Mouse (Mus musculus) CH12.LX (cell line): ENCODE results near the gene Tstd1. TPM values are rescaled to one million over a fixed set of nuclear protein-coding genes. Genes with fewer than 3 reads are reported as not detected.

ENCODE experiments used
- DNase-seq: peaks from one replicate; pipeline ENCODE4 v3.0.0-alpha.2; 2013; ENCODE audit errors: extremely low read depth
- H3K27ac ChIP-seq: 2 replicates; pipeline ENCODE4 v1.5.1; 2012; ENCODE audit warnings: low read depth, mild to moderate bottlenecking, control low read depth, moderate library complexity; ENCODE audit not compliant: insufficient read depth
- H3K27me3 ChIP-seq: replicated peaks from 2 replicates; pipeline ENCODE3; 2012; ENCODE audit warnings: inconsistent platforms
- H3K36me3 ChIP-seq, 2 experiments: replicated peaks in 1 of 2; 2 replicates each; pipeline versions ENCODE3 to v1.6.1; 2012; ENCODE audit warnings: inconsistent platforms in 1 of 2, low read length in 1 of 2, mild to moderate bottlenecking in 1 of 2, mixed read lengths in 1 of 2, moderate library complexity in 1 of 2; ENCODE audit not compliant: control insufficient read depth in 1 of 2, insufficient read depth in 1 of 2
- H3K4me1 ChIP-seq, 2 experiments: 2 replicates each; pipeline ENCODE4 v1.6.1; 2012; ENCODE audit warnings: inconsistent platforms in 1 of 2, moderate library complexity in 1 of 2; ENCODE audit not compliant: insufficient read depth in 2 of 2, control insufficient read depth in 1 of 2
- H3K4me2 ChIP-seq: 2 replicates; pipeline ENCODE4 v1.6.1; 2012; ENCODE audit warnings: low read depth, mild to moderate bottlenecking, control low read depth; ENCODE audit not compliant: poor library complexity, insufficient read depth, severe bottlenecking
- H3K4me3 ChIP-seq, 3 experiments: fragments of 150-350 bp in 1 of 3; sonication (generic) in 1 of 3; replicated peaks in 1 of 3; 2 replicates each; pipeline versions ENCODE3 to v1.5.1; 2011 to 2012; ENCODE audit warnings: low read depth in 2 of 3, low read length in 2 of 3, mild to moderate bottlenecking in 2 of 3, moderate library complexity in 2 of 3, control low read depth in 1 of 3, improper control_type of control experiment in 1 of 3, inconsistent platforms in 1 of 3, mixed read lengths in 1 of 3; ENCODE audit not compliant: poor library complexity in 1 of 3
- H3K79me2 ChIP-seq: replicated peaks from 2 replicates; pipeline ENCODE4 v1.6.1; 2012; ENCODE audit warnings: mild to moderate bottlenecking, moderate library complexity; ENCODE audit not compliant: control insufficient read depth, poor library complexity, insufficient read depth, severe bottlenecking; ENCODE audit errors: extremely low read depth
- H3K9ac ChIP-seq: 2 replicates; pipeline ENCODE4 v1.6.1; 2012; ENCODE audit warnings: low read depth, mild to moderate bottlenecking, control low read depth, moderate library complexity; ENCODE audit not compliant: insufficient read depth
- H3K9me3 ChIP-seq: replicated peaks from 2 replicates; pipeline ENCODE3; 2012; ENCODE audit warnings: low read length, inconsistent platforms, mixed read lengths
- CHD1 ChIP-seq: IDR thresholded peaks from 2 replicates; pipeline ENCODE4 v1.6.1; 2012; ENCODE audit warnings: low read depth, low read length, improper control_type of control experiment, inconsistent platforms
- E2F4 ChIP-seq: IDR thresholded peaks from 2 replicates; pipeline ENCODE4 v1.6.1; 2011; ENCODE audit warnings: low read depth, low read length, improper control_type of control experiment; ENCODE audit not compliant: insufficient replicate concordance
- ELF1 ChIP-seq: IDR thresholded peaks from 2 replicates; pipeline ENCODE4 v1.6.1; 2014; ENCODE audit warnings: low read depth, mild to moderate bottlenecking, inconsistent platforms, low read length, improper control_type of control experiment
- GABPA ChIP-seq: IDR thresholded peaks from 2 replicates; pipeline ENCODE4 v1.6.1; 2012; ENCODE audit warnings: low read depth, low read length, improper control_type of control experiment, inconsistent platforms; ENCODE audit not compliant: insufficient replicate concordance
- HCFC1 ChIP-seq: IDR thresholded peaks from 2 replicates; pipeline ENCODE4 v1.6.1; 2012; ENCODE audit warnings: low read depth, mild to moderate bottlenecking, inconsistent platforms, low read length, improper control_type of control experiment
- IRF4 ChIP-seq: IDR thresholded peaks from 2 replicates; pipeline ENCODE4 v1.6.1; 2014; ENCODE audit warnings: low read depth, mild to moderate bottlenecking, inconsistent platforms, low read length, improper control_type of control experiment
- KAT2A ChIP-seq: IDR thresholded peaks from 2 replicates; pipeline ENCODE4 v1.6.1; 2012; ENCODE audit warnings: low read length, improper control_type of control experiment, inconsistent platforms; ENCODE audit not compliant: insufficient replicate concordance
- MAZ ChIP-seq: IDR thresholded peaks from 2 replicates; pipeline ENCODE4 v1.6.1; 2012; ENCODE audit warnings: low read depth, mild to moderate bottlenecking, inconsistent platforms, low read length, improper control_type of control experiment, moderate library complexity
- MXI1 ChIP-seq: IDR thresholded peaks from 2 replicates; pipeline ENCODE4 v1.6.1; 2011; ENCODE audit warnings: mild to moderate bottlenecking, low read depth, low read length, improper control_type of control experiment
- MYC ChIP-seq: IDR thresholded peaks from 2 replicates; pipeline ENCODE4 v1.6.1; 2011; ENCODE audit warnings: low read depth, mild to moderate bottlenecking, improper control_type of control experiment, low read length
- NELFE ChIP-seq: IDR thresholded peaks from 2 replicates; pipeline ENCODE4 v1.6.1; 2011; ENCODE audit warnings: low read depth, low read length, improper control_type of control experiment
- PAX5 ChIP-seq: IDR thresholded peaks from 2 replicates; pipeline ENCODE4 v1.6.1; 2012; ENCODE audit warnings: low read length, inconsistent platforms, mixed read lengths
- POLR2AphosphoS2 ChIP-seq: IDR thresholded peaks from 2 replicates; pipeline ENCODE4 v1.6.1; 2011; ENCODE audit warnings: low read depth, low read length, improper control_type of control experiment
- RAD21 ChIP-seq: IDR thresholded peaks from 2 replicates; pipeline ENCODE4 v1.6.1; 2011; ENCODE audit warnings: low read depth, mild to moderate bottlenecking, low read length, improper control_type of control experiment, moderate library complexity
- SIN3A ChIP-seq: IDR thresholded peaks from 2 replicates; pipeline ENCODE4 v1.6.1; 2012; ENCODE audit warnings: low read length, improper control_type of control experiment, inconsistent platforms
- SMC3 ChIP-seq: IDR thresholded peaks from 2 replicates; pipeline ENCODE4 v1.6.1; 2011; ENCODE audit warnings: low read depth, low read length, improper control_type of control experiment
- TBP ChIP-seq: conservative IDR thresholded peaks from 2 replicates; pipeline ENCODE4 v1.6.1; 2011; ENCODE audit warnings: low read depth, low read length, improper control_type of control experiment
- TCF12 ChIP-seq: IDR thresholded peaks from 2 replicates; pipeline ENCODE4 v1.6.1; 2014; ENCODE audit warnings: low read depth, mild to moderate bottlenecking, inconsistent platforms, low read length, improper control_type of control experiment
- UBTF ChIP-seq: IDR thresholded peaks from 2 replicates; pipeline ENCODE4 v1.6.1; 2012; ENCODE audit warnings: low read depth, mild to moderate bottlenecking, inconsistent platforms, low read length, improper control_type of control experiment, moderate library complexity
- USF1 ChIP-seq: IDR thresholded peaks from 2 replicates; pipeline ENCODE4 v1.6.1; 2014; ENCODE audit warnings: low read depth, mild to moderate bottlenecking, inconsistent platforms, low read length, improper control_type of control experiment
- USF2 ChIP-seq: conservative IDR thresholded peaks from 2 replicates; pipeline ENCODE4 v1.6.1; 2011; ENCODE audit warnings: low read depth, low read length, improper control_type of control experiment
- ZC3H11A ChIP-seq: IDR thresholded peaks from 2 replicates; pipeline ENCODE4 v1.6.1; 2012; ENCODE audit warnings: low read depth, mild to moderate bottlenecking, inconsistent platforms, low read length, improper control_type of control experiment
- ZMIZ1 ChIP-seq: IDR thresholded peaks from 2 replicates; pipeline ENCODE4 v1.6.1; 2012; ENCODE audit warnings: low read depth, mild to moderate bottlenecking, inconsistent platforms, low read length, improper control_type of control experiment
- ZNF384 ChIP-seq: IDR thresholded peaks from 2 replicates; pipeline ENCODE4 v1.6.1; 2012; ENCODE audit warnings: low read depth, low read length, improper control_type of control experiment, inconsistent platforms
- dilution Hi-C: fragments of 300-500 bp; cut with MboI; formaldehyde crosslinking; loops from 2 replicates; pipeline ENCODE4 v1.14.3; 2020; ENCODE audit warnings: low sequenced_read_pairs; ENCODE audit not compliant: extremely low pct_unique_long_range_greater_than_20kb, extremely low pct_ligation_motif_present
- in situ Hi-C: fragments of 300-500 bp; cut with MboI; formaldehyde crosslinking; loops from 3 replicates; pipeline ENCODE4 v1.14.3; 2019; ENCODE audit warnings: low sequenced_read_pairs, low pct_ligation_motif_present, low pct_unique_long_range_greater_than_20kb, mixed read lengths
- polyA plus RNA-seq: library from polyadenylated mRNA; unstranded; fragments of >175 nt; gene quantifications from 2 replicates; pipeline ENCODE4 v1.2.1, GENCODE M21; 2012; ENCODE audit warnings: low read depth; ENCODE audit not compliant: insufficient read length
- total RNA-seq, 2 experiments: library from RNA; depleted of rRNA; stranded (reverse); fragments of 300-350 nt in 1 of 2; fragments of >200 nt in 1 of 2; gene quantifications; 2 replicates each; pipeline ENCODE4 v1.2.3; 2012 to 2014

The Tstd1 gene
- total and polyA plus RNA-seq, 3 experiments = 1.4 to 3.5 (median 2.5) TPM

- H3K9me3 ChIP-seq = no peaks in the 10 kb centered on the region
- H3K36me3 ChIP-seq = peaks cover 7 to 18% of the 10 kb centered on the region in 2 experiments
- no peaks in the 10 kb centered on the region for H3K27me3 ChIP-seq
- H3K79me2 ChIP-seq = no peaks in the 10 kb centered on the region
- H3K4me1 ChIP-seq = no peaks in the 10 kb centered on the region
- TF ChIP-seq USF1 (no peak), E2F4 (no peak), KAT2A (no peak), POLR2AphosphoS2 (no peak), HCFC1 (no peak), MYC (no peak), RAD21 (no peak), SIN3A (no peak), CHD1 (no peak), UBTF (no peak)
- no peak for DNase-seq
- H3K27ac ChIP-seq = no peak overlapping the region
- dilution Hi-C loops = no loop called here
- no peak overlapping the region for H3K4me3 ChIP-seq
- no peak overlapping the region for H3K4me2 ChIP-seq
- no peak overlapping the region for H3K9ac ChIP-seq
- in situ Hi-C loops = no loop called here
Observed at GRCm38 (mm10) chr1:171424638-171425037, 6.0 kb downstream of the Tstd1 start.

DNA sequence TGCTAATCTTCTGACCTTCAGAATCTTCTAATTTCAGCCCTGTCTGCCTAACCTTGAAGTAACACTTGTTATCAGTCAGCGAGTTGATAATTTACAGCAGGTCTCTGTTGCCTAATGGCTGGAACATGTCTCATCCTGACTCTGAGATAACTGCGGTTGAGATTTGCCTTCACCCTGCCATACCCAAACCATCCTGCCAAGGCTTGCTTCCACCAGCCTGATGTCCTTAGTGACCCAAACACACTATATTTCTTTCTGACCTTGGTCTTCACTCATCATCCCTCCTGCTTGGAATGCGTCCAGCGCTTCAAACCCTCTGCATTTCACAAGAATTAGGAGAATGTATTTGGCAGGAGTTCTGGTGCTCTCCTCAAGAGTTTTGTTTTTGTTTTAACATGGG, 6.5 kb downstream of the Tstd1 start:
- Histone ChIP-seq H3K4me1 (no peaks in the 10 kb centered on the region), H3K36me3 (peaks cover 4 to 13% of the 10 kb centered on the region in 2 experiments), H3K9me3 (no peaks in the 10 kb centered on the region), H3K79me2 (no peaks in the 10 kb centered on the region), H3K4me3 (no peak overlapping the region), H3K27me3 (no peaks in the 10 kb centered on the region)
- in situ Hi-C loops = no loop called here
- dilution Hi-C loops = no loop called here
- no peak for DNase-seq
- TF ChIP-seq PAX5 = no peak
- no peak for TF ChIP-seq NELFE
- no peak for TF ChIP-seq GABPA
- TF ChIP-seq KAT2A = no peak
- TF ChIP-seq ZMIZ1 = no peak
- TF ChIP-seq POLR2AphosphoS2 = no peak
- TF ChIP-seq RAD21 = no peak
- TF ChIP-seq ELF1 = no peak
- TF ChIP-seq ZC3H11A = no peak
- no peak for TF ChIP-seq USF1
- TF ChIP-seq IRF4 = no peak
- TF ChIP-seq MAZ = no peak
- TF ChIP-seq TCF12 = no peak
- no peak for TF ChIP-seq E2F4
- TF ChIP-seq USF2 = no peak
- no peak for TF ChIP-seq TBP
- no peak for TF ChIP-seq ZNF384
- TF ChIP-seq SMC3 = no peak
- TF ChIP-seq MXI1 = no peak
- TF ChIP-seq, all 38 proteins: peak for 0
- Histone ChIP-seq H3K4me2 (no peak overlapping the region), H3K27ac (no peak overlapping the region), H3K9ac (no peak overlapping the region)
